Mouse (Mus musculus): ENCODE results near the gene Sufu. TPM values are rescaled to one million over a fixed set of nuclear protein-coding genes. Genes with fewer than 3 reads are reported as not detected.

Gene Sufu
- 10 to 100 TPM; 17.9 to 20.3 TPM for total RNA-seq (2021)
- long read RNA-seq, experiment 1, full-length matches to known transcripts: 6 of 13 reads
- long read RNA-seq, experiment 1, partial matches to known transcripts: 2 of 13 reads
- long read RNA-seq, experiment 1, other reads (novel, unspliced or antisense): 5 of 13 reads
- long read RNA-seq, experiment 2, full-length matches to known transcripts: 4 of 26 reads
- long read RNA-seq, experiment 2, partial matches to known transcripts: 6 of 26 reads
- long read RNA-seq, experiment 2, other reads (novel, unspliced or antisense): 16 of 26 reads

DNA sequence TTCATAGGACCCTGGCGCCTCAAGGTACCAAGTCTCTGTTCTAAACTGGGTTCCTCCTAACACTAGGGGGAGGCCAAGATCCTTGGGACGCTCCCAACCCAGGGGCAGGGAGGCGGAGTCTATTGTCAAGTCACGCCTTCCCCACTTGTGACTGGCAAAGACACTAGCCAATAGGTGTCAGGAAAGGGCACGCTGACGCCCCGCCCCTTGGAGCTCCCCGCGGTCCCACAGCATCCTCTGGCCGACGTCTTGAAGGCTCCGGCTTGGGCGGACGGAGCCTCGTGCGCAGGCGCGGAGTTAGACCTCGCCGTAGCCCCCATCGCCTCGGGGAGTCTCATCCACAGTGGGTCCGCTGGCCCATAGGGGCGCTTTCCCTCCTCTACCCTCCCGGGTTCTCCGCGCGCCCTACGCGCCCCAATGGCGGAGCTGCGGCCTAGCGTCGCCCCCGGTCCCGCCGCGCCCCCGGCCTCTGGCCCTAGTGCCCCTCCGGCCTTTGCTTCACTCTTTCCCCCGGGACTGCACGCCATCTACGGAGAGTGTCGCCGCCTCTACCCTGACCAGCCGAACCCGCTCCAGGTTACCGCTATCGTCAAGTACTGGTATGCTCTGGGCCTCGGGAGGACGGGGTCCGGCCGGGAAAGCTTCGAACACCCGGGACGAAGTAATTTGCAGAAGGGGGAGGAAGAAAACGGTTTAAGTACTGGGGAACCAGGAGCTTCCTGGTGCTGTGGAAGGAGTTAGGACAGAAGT, at the start of gene Sufu:
Gene Sufu, plus strand, starts transcription at position 211 of the 750 bp plus-strand sequence.
- peak; percentile 95 to 96 for DNase-seq (ENCODE audit: low spot score in 2 of 2)

DNA sequence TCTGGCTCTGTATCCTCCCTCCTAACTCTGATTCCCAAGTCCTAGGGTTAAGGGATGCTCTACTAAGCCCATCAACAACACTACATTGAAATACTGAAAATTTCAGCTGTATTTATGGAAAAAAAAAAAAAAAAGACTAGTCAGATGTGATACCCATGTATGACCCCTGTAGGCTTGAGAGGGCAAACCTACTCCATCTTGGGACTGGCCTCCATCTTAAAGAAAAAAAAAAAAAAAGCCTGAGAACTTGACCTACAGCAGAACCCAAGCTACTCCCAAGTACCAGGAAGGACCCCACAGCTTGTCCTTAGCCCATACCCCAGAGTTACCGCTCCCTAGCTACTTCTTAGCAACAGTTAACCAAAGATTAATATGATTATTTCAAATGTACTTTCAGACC, 49.5 kb upstream of the Sufu start:
- no peak for DNase-seq (ENCODE audit: low spot score in 2 of 2)

DNA sequence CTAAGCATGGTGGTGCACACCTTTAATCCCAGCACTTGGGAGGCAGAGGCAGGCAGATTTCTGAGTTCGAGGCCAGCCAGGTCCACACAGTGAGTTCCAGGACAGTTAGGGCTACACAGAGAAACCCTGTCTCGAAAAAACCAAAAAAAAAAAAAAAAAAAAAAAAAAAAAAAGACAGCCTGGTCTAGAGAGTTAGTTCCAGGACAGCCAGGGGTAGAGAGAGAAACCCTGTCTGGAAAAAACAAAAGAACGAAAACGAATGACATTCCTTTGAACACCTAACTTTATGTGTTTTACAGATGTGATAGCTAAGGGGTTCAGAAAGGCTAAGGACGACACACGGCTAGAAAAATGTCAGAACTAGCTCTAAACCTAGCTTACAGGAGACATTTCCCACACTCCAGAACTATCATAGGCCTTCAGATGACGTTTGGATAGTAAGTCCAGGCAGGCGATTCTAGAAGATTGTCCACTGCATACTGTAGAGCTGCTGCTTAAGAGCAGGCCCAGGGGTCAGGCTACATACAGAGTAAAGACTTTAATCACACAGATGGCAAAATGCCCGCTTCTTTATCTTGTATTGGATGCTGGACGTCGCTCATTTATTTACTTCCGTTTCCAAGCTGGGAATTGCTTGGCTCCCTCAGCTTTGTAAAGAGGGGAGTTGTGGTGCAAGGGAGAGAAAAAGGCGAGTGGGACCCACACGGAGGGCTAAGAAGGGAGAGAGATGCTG, 48.6 kb upstream of the Sufu start:
- DNase-seq (ENCODE audit: low spot score in 2 of 2): no peak

DNA sequence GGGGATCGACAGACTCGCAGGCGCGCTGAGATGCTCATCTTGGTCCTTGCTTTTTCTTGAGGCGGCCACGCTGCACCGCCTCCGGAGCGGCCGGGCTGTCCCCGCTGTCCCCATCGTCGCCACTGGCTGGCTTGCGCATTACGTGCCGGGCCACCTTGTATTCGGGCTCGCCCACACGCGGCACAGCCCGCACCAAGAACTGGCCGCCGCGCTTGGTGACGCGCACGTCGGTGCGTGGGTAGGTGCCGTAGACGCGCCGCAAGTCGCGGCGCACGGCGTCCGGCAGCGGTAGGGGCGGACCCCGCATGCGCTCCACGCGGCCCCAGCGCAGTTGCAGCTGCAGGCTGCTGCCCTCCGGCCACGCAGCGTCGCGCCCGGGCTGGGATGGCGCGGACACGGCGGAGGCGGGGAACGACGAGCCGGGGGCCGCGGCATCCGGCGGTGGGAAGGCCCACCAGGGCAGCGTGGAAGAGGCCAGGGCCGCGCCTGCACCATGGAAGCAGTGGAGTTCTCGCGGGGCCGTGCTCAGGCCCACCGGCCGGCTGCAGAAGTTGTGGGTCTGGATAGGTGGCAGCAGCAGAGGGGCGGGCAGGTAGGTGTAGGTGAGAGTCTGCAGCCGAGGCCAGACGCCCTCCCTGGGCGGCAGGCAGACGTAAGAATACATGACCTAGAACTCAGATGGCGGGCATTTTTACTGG, 47.8 kb upstream of the Sufu start:
- DNase-seq (ENCODE audit: low spot score in 2 of 2): peak; percentile 75 to 76

DNA sequence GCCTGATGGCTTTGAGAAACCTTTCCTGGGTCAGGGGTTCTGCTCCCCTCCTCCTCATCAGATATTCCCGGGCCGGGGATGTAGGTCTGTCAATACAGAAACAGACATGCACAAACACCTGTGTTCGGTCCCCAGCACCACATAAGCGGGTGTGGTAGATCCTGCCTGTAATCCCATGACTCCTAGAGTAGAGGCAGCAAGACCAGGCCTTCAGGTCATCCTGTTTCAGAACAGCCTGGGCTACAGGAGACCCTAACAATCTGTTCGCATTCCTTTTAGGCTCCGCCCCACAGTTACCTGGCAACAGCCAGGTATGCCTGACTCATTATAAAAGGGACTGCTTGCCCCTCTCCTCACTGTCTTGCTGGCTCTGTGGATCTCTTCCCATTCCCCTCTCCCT, 47.1 kb upstream of the Sufu start:
- no peak for DNase-seq (ENCODE audit: low spot score in 2 of 2)

DNA sequence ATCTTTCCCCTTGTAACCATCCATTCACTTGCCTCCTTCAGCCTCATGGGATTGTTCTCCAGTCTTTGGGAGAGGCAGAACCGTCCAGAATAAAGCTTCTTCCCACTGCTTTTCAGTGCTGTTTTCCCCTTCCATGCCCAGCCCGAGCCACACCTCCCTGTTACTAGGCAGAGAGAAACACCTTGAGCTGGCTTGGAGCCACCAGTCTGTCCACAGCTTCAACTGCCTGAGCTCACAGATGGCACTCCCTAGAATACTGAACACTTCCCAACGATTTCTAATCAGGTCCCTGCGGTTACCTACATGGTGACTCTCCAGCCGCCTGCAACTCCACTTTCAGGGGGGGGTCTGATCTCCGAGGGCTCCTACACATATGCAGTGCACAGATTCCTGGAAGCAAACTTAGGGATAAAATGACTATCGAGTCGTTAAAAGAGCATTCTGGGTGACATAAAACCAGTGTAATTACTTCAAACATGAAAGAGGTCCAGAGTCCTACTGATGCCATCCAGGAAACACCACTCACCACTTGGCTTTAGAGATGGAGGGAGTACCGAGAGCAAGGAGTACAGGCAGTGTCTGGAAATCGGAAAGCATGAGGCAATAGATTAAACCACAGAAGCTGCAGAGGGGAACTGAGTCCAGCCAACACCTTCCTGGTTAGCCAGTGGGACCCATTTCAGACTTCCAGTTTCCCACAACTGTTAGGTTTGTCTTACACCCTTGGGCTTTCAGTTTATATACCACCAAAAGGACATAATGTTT, 46.3 kb upstream of the Sufu start, which contains the start of gene 2310034G01Rik:
Gene 2310034G01Rik, minus strand, starts transcription at position 135 of the 765 bp plus-strand sequence.
- no peak for DNase-seq (ENCODE audit: low spot score in 2 of 2)

DNA sequence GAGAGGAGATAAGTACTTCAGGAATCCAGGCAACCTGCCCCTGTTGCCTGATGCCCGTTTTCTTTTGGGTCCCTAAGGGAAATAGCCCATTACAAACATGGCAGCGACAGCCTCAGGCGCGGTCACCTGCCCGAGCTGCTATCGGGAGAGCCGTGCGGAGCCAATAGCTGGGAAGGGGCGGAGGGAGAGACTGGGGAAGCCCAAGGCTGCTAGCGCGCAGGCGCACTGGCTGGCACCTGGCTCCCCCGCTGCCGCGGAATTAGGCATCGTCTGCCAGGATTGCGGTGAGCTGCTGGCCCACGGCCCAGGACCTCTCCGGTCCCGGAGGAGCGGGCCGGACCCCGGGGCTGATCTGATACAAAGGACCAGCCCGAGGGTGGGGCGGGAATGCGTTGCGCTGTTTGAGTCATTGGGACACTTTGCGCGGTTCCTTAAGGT, 40.0 kb upstream of the Sufu start:
- peak; percentile 78 to 84 for DNase-seq (ENCODE audit: low spot score in 2 of 2)

DNA sequence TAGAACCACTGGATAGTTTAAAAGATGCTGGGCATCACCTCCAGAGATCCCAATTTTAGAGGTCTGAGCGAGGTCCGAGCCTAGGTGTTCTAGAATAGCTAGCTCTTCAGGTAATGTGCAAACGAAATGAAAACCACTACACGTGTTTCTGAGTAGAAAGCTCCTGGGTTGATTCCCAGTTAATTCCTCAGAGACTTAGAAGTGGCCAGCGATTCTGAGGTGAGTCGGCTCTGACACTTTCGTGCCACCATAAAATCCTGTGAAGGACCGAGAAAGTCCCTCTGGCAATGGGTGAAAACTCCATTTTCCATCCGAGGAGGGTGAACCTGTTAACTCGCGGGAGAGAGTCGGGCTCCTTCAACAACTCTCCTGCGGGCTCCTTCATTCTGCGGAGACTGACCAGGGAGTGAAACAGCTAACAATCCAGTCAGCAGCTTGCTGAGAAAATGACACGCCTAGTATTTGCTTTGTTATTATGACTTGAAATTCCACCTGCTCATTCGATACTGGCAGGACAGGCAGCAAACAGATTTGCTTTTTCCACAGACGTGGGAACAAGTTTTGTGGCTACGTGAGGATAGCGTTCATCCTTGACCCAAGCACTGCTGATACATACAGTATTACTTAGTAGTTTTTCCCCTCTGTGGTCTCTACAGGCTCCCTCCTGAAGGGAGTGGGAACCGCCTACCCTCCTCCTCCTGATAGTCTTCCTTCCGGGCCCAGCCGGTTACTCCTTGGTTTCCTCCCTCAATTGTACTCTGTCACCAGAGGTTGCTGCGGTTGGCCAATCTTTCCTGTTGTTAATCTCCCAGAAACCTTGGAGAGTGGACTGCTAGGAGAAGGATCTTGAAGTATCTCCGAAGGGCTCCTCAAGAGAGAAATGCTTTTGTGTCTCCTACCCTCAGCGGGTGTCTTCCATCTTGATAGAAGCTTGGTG, 39.1 kb upstream of the Sufu start:
- no peak for DNase-seq (ENCODE audit: low spot score in 2 of 2)

DNA sequence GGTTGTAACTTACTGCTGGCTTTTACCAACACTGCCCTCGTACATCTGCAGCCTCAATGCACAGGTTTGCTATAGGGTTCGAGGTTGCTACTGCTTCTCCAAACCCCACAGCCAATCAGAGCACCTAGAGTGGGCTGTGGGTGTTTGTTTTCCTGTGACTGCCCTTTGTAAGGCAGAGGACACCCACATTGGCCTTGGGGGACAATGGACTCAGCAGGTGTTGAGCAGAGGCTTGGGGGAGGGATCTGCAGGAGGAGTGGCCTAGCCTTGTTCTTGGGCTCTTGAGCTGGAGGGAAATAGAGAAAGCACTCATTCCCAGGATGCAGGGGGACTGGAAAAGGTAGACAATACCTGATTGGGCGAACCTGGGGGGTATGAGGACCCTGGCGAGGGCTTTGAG, 38.3 kb upstream of the Sufu start:
- no peak for DNase-seq (ENCODE audit: low spot score in 2 of 2)

DNA sequence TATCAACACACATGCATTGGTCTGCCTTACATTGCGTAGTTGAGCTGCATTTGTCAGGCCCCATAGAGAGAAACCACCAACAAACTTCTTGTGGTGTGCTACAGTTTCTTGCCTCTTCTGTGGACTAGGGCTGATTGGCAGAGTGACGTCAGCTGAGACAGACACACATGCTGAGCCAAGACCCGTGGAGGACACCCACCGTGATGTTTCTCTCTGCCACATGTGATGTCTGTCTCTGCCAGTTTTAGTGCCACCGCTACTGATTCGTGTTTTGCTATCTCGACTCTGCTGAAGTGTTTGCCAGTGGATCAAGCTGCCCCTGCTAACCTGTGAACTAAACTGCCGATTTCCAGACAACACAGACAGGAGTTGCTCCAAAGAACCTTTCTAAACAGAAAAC, 34.6 kb upstream of the Sufu start:
- no peak for DNase-seq (ENCODE audit: low spot score in 2 of 2)

DNA sequence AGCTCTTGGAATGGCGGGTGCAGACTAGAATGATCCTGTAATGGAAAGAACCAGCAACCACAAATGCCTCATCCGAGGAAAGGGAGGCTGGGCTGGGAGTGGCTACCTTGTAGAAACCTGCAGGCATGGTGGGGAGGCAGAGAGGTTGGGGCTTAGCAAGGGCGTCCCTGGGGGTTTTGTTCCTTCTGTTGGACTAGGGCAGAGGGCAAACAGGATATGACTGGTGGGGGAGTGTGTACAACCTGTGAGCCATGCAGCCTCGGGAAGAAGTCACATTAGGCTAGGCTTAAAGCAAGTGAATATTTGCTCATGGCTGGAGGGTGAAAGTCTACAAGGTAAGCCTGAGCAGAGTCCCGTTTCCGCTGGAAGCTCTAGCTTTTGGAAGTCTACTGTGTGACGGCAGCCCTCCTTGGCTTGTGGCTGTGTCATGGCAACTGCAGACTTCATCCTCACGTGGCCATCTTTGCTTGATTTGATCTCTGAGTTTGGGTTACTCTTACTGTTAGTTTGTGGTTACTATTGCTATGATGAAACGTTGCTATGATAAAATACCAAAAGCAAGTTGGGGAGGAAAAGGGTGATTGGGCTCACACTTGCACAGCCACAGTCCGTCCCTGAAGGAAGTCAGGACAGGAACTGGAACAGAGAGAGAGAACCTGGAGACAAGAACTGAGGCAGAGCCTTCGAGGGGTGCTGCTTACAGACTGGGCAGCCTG, 33.2 kb upstream of the Sufu start:
- no peak for DNase-seq (ENCODE audit: low spot score in 2 of 2)

DNA sequence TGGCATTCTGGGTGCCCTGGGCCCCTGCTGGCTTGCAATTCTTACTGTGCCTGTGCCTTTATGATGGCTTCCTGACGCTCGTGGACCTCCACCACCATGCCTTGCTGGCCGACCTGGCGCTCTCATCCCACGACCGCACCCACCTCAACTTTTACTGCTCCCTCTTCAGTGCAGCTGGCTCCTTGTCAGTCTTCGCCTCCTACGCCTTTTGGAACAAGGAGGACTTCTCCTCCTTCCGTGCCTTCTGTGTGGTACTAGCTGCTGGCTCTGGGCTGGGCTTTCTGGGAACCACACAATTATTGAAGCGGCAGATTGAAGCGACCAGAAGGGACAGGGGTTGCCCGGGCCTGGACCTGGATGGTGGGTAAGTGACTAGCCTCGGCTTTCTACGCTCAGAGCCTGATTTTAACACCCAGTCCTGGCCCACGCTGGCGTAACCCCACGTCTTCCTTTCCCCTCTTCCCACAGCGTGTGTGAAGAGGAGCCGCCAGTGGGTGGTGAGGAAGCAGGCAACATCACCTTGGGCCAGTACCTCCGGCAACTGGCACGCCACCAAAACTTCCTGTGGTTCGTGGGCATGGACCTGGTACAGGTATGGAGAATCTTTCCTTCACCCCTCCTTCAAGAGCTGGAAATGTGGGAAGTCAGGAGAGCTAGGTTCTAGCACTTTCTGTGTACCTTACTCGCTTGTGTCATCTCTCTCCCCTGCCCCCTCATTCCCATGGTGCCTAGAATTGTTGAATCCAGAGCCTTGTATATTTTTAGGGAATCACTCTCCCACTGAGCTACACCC, 28.7 kb upstream of the Sufu start:
- no peak for DNase-seq (ENCODE audit: low spot score in 2 of 2)

DNA sequence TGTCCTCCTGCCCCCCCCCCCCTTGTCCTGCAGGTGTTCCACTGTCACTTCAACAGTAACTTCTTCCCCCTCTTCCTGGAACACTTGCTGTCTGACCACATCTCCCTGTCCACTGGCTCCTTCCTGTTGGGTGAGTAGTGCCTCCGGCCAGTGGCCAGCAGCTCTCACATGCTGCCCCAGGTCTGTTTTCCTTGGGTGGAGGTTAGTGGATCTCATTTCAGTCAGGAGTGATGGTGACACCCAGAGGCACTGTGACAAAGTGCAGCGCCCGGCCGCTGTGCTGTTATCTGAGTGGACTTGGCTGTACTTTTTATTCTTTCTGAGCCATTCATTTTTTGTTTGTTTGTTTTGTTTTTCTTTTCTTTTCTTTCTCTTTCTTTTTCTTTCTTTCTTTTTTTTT, 27.5 kb upstream of the Sufu start:
- peak; percentile 48 to 51 for DNase-seq (ENCODE audit: low spot score in 2 of 2)

DNA sequence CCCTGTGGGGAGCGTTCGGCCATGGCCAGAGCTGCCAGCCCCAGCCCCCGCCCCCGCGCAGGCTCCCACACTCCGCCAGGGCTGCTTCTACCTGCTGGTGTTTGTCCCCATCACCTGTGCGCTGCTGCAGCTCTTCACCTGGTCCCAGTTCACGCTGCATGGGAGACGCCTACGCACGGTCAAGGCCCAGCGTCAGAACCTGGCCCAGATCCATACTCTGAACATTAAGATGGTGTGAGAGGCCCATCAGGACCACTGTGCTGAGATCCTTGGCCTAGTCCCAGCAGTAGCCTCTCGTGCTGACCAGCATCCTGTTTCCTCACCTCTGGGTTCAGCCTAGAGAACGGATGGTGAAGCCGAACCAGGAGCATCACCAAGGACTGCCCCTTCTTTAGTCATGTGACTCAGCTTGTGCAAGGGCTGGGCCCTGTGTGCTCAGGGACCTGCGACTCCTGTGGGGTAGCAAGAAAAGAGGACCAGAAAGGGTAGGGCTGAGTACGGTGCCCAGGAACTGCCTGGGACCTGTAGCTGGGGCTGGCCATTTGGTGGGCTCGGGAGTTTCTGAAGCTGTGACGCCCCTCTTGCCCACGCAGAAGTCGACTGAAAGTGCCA, 22.1 kb upstream of the Sufu start:
- no peak for DNase-seq (ENCODE audit: low spot score in 2 of 2)

DNA sequence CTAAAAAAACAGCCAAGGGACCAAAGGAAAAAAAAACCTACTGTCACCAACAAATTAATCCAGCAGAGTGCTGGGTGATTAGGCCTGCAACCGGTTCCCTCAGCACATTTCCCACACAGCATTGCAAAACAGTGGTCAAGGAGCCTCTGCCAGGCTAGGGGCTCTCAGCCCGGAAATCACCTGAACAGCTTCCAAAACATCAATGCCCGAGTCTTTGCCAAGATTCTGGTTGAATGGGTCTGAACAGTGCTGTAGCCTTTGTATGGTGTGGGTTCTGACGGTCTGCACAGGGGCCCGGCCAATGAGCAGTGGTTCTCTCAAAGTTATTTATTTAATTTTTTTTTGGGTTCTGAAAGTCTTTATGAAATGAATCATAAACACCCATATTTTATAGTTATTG, 21.2 kb upstream of the Sufu start:
- DNase-seq (ENCODE audit: low spot score in 2 of 2): no peak

DNA sequence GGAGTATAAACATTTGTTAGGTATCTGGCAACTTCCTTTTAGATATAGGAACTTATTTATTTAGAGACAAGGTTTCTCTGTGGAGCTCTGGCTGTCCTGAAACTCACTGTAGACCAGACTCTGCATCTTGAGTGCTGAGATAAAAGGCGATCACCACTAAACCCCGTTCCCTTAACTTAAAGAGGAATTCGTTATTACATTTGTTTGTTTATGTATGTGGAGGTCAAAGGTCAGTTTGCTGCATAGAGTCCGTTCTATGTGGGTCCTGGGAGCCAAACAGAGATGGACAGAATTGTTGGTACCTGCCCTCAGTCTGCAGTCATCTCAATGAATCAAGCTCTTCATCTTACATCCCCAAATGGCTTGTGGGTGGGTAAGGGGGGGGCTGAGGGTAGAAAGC, 20.8 kb upstream of the Sufu start:
- DNase-seq (ENCODE audit: low spot score in 2 of 2): no peak

DNA sequence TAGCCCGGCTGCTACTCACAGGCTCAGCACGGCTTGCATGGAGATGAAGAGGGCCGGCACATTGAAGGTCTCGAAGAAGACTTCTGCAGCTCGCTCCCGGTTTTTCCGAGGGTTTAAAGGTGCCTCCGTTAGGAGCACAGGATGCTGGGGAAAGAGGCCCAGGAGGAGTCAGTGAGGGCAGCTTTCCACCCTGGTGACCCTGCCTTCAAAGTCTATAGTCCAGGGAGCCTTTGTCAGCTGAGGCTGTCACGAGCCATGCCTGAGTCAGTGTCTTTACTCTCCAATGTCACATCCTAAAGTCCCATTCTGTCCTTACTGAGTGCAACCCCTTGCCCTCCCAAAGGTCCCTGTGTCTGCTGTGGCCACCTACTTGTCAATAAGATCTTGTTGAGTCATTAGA, 14.4 kb upstream of the Sufu start:
- DNase-seq (ENCODE audit: low spot score in 2 of 2): no peak

DNA sequence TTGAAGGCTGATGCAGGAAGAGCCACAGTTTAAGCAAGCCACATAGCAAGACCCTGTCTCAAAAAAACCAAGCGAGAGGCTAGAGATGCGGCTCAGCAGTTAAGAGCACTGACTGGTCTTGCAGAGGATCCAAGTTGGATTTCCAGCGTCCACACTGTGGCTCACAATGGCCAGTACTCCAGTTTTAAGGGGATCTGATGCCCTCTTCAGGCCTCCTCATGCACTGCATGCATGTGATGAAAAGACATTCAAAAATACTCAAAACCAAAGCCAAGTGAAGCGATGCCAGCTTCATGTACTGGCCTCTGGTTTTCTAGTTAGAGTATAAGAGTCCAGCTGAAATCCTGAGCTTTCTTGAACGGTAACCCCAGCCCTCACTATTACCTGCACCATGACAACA, 6.8 kb upstream of the Sufu start:
- DNase-seq (ENCODE audit: low spot score in 2 of 2): no peak
